Mouse (Mus musculus): ENCODE data around the gene Slamf7. TPM values are rescaled to one million over a fixed set of nuclear protein-coding genes. Genes with fewer than 3 reads are reported as not detected.

Gene Slamf7
- polyA plus RNA-seq, 1 experiment from 2014 or later = not detected

DNA sequence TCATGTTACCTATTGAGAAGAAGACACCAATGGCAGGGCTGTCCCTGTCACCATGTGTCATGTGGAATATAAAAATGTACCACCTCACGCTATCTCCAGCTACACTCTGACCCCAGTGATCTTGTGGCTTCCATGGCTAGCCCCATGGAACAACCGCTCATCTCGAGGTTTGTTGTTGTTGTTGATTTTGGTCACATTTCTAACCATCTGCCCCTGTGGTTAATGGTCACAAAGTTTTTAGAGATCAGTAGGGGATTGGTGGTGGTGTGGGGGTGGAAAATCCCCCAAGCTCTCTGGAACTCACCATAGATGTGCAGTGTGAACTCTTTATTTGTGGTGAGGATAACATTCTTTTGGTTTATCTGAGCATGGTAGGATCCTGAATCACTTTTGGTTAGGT is 48.1 kb downstream of the Slamf7 start:
- no peaks in the 10 kb centered on the region for H3K4me1 ChIP-seq
- no peak overlapping the region for H3K9ac ChIP-seq
- no peaks in the 10 kb centered on the region for H3K36me3 ChIP-seq (replicated peaks)
- H3K9me3 ChIP-seq = no peaks in the 10 kb centered on the region
- H3K27ac ChIP-seq = no peak overlapping the region
- WGBS = 88% methylated on average over 3 of the region's 3 CpGs
- H3K27me3 ChIP-seq = no peaks in the 10 kb centered on the region
- H3K4me3 ChIP-seq (replicated peaks) = no peak overlapping the region
- no peak for ATAC-seq (ENCODE audit: low FRiP score)
- no peak overlapping the region for H3K4me2 ChIP-seq

DNA sequence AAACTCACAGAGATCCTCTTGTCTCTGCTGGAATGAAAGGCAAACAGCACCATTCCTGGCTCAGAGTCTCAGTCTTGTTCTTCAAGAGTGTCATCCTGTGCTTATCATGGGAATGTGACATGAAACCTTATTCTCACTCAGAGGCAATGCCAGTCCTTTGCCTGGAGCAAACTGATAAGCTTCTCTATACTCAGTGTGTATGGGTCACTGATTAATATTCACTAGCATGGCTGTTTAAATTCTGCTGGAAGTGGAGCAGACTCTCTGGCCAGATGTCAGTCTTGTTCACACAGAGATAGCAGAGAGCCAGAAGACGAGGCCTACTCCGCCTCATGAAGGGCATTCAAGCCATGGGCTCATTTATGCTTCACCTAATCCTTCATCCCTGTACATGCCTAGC is 68.3 kb downstream of the Slamf7 start:
- Histone ChIP-seq H3K4me3 (replicated peaks) (no peak overlapping the region), H3K36me3 (replicated peaks) (no peaks in the 10 kb centered on the region), H3K9ac (no peak overlapping the region), H3K9me3 (no peaks in the 10 kb centered on the region), H3K27ac (no peak overlapping the region), H3K4me2 (no peak overlapping the region), H3K4me1 (no peaks in the 10 kb centered on the region), H3K27me3 (no peaks in the 10 kb centered on the region)
- ATAC-seq (ENCODE audit: low FRiP score) = no peak
- WGBS = 84% methylated on average over 2 of the region's 2 CpGs

Small RNA genes lying within 50 kb of the gene (microRNA-seq; reads per million reads assigned to microRNA genes)
- not detected for gene Mir7683

Other genes starting within 250 kb of the Slamf7 start
- 175 and 190 TPM in 2 replicates for gene Usf1, start 241.7 kb downstream of the Slamf7 start, polyA plus RNA-seq (2016; fragmentation: Nextera tagmentation; extraction: Ambion mirVana)
- 9.0 and 11.0 TPM in 2 replicates for gene Tstd1, start 234.2 kb downstream of the Slamf7 start, polyA plus RNA-seq (2016; fragmentation: Nextera tagmentation; extraction: Ambion mirVana)
- 11.1 and 11.4 TPM in 2 replicates for gene F11r, start 215.5 kb downstream of the Slamf7 start, polyA plus RNA-seq (2016; fragmentation: Nextera tagmentation; extraction: Ambion mirVana)
- 17.1 and 20.2 TPM in 2 replicates for gene Alyref2, start 149.6 kb downstream of the Slamf7 start, polyA plus RNA-seq (2016; fragmentation: Nextera tagmentation; extraction: Ambion mirVana)
- not detected in 2 replicates for gene Itln1, start 117.7 kb downstream of the Slamf7 start, polyA plus RNA-seq (2016; fragmentation: Nextera tagmentation; extraction: Ambion mirVana)
- not detected in 2 replicates for gene Cd244a, start 93.8 kb downstream of the Slamf7 start, polyA plus RNA-seq (2016; fragmentation: Nextera tagmentation; extraction: Ambion mirVana)
- not detected in 2 replicates for gene Ly9, start 45.6 kb downstream of the Slamf7 start, polyA plus RNA-seq (2016; fragmentation: Nextera tagmentation; extraction: Ambion mirVana)
- gene Cd48, start 29.0 kb upstream of the Slamf7 start, polyA plus RNA-seq (2016; fragmentation: Nextera tagmentation; extraction: Ambion mirVana) = 0.62 and 0.79 TPM in 2 replicates
- gene Slamf1, start 114.1 kb upstream of the Slamf7 start, polyA plus RNA-seq (2016; fragmentation: Nextera tagmentation; extraction: Ambion mirVana) = 0.20 and 0.22 TPM in 2 replicates
- 0.32 and 0.52 TPM in 2 replicates for gene Cd84, start 186.7 kb upstream of the Slamf7 start, polyA plus RNA-seq (2016; fragmentation: Nextera tagmentation; extraction: Ambion mirVana)
- gene Gm10521, start 242.6 kb upstream of the Slamf7 start, polyA plus RNA-seq (2016; fragmentation: Nextera tagmentation; extraction: Ambion mirVana) = not detected in 2 replicates